Mouse (Mus musculus) limb, embryonic 14.5 days (tissue): ENCODE measurements at regions not wholly inside any gene's neighbourhood (a gene's known extent, or its start where the extent isn't known, plus 50 kb on each side); places are given as distances from the start of the nearest gene placed in this dataset.
A peak's percentile ranks its signal among the peaks of the same experiment; 100 is the strongest.

ENCODE experiments used
- ATAC-seq: fragments of 200-750 bp; cut with Nextera tagmentation; 2 replicates; pipeline ENCODE4 v1.8.0; 2017; ENCODE audit warnings: low read depth, moderate number of reproducible peaks, moderate TSS enrichment; ENCODE audit not compliant: low FRiP score
- DNase-seq: peaks from one replicate; pipeline ENCODE4 v3.0.0-alpha.2; 2015; ENCODE audit warnings: low spot score
- H3K27ac ChIP-seq: fragments of 300-500 bp; sonication (generic); replicated peaks from 2 replicates; pipeline ENCODE4 v1.5.1; 2014; ENCODE audit warnings: low read depth, mild to moderate bottlenecking, low read length, moderate library complexity, mixed read lengths
- H3K27me3 ChIP-seq: fragments of 300-500 bp; sonication (generic); 2 replicates; pipeline ENCODE4 v1.6.1; 2014; ENCODE audit warnings: low read length, mixed read lengths; ENCODE audit not compliant: control insufficient read depth, insufficient read depth
- H3K36me3 ChIP-seq: fragments of 300-500 bp; sonication (generic); 2 replicates; pipeline ENCODE4 v1.6.1; 2014; ENCODE audit warnings: mild to moderate bottlenecking, low read length, moderate library complexity, mixed read lengths; ENCODE audit not compliant: control insufficient read depth, insufficient read depth
- H3K4me1 ChIP-seq: fragments of 300-500 bp; sonication (generic); 2 replicates; pipeline ENCODE4 v1.6.1; 2014; ENCODE audit warnings: antibody characterized with exemption, low read length, mixed read lengths; ENCODE audit not compliant: control insufficient read depth, insufficient read depth
- H3K4me2 ChIP-seq: fragments of 300-500 bp; sonication (generic); replicated peaks from 2 replicates; pipeline ENCODE4 v1.6.1; 2014; ENCODE audit warnings: low read depth, mild to moderate bottlenecking, low read length, moderate library complexity; ENCODE audit not compliant: severe bottlenecking
- H3K4me3 ChIP-seq: fragments of 300-500 bp; sonication (generic); replicated peaks from 2 replicates; pipeline ENCODE4 v1.5.1; 2014; ENCODE audit warnings: low read length
- H3K9ac ChIP-seq: fragments of 300-500 bp; sonication (generic); 2 replicates; pipeline ENCODE4 v1.6.1; 2014; ENCODE audit warnings: mild to moderate bottlenecking, low read depth, low read length, moderate library complexity; ENCODE audit not compliant: severe bottlenecking
- H3K9me3 ChIP-seq: fragments of 300-500 bp; sonication (generic); 2 replicates; pipeline ENCODE4 v1.6.1; 2016; ENCODE audit warnings: low read length; ENCODE audit not compliant: control insufficient read depth
- POLR2A ChIP-seq: fragments of 200-500 bp; IDR thresholded peaks from 2 replicates; pipeline ENCODE4 v1.8.0; 2012; ENCODE audit warnings: inconsistent platforms, mild to moderate bottlenecking, moderate library complexity, borderline replicate concordance; ENCODE audit not compliant: insufficient read depth, insufficient read length; ENCODE audit errors: extremely low read depth
- WGBS: fragments of 180-500 bp; shearing (Covaris S2); extraction: QIAGEN DNeasy Blood & Tissue Kit; methylation state at CpG from one replicate; pipeline ENCODE4 v1.1.7; 2014; 5-methylcytosine and 5-hydroxymethylcytosine counted together

DNA sequence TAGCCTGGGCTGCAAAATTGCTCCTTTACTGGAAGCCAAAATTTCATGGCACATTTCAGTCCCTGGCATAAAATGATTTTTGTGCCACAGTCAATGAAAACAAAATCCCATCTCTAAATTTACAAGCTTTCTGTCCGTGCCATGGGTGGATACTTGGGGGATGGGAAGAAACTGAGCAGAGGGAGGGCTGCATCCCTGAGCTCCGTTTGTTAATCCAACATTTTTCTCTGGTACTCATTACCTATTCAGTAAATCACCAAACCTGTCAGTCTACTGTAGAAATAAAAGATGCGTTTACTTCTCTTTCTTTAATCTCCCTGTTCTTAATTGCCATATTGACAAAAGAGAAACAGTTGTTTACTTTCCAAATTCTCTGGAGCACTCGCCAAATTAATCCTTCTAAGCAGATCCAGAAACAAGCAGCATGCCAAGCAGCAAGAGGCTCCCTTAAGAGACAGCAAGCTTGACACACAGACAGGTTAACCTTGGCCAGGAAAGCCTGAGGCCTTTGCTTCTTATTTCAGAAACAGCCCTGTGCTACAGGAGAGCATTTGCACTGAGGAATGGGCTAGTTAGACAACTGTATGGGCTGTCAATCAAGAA, 326.6 kb downstream of the Nsun3 start:
- no peak overlapping the region for H3K27ac ChIP-seq
- WGBS: 21% methylated on average over 4 of the region's 4 CpGs
- no peak overlapping the region for H3K4me2 ChIP-seq
- H3K27me3 ChIP-seq: no peaks in the 10 kb centered on the region
- H3K4me1 ChIP-seq: no peaks in the 10 kb centered on the region
- TF ChIP-seq POLR2A: no peak
- H3K9me3 ChIP-seq: no peaks in the 10 kb centered on the region
- no peak overlapping the region for H3K9ac ChIP-seq
- DNase-seq: no peak
- ATAC-seq: no peak
- no peaks in the 10 kb centered on the region for H3K36me3 ChIP-seq
- no peak overlapping the region for H3K4me3 ChIP-seq

DNA sequence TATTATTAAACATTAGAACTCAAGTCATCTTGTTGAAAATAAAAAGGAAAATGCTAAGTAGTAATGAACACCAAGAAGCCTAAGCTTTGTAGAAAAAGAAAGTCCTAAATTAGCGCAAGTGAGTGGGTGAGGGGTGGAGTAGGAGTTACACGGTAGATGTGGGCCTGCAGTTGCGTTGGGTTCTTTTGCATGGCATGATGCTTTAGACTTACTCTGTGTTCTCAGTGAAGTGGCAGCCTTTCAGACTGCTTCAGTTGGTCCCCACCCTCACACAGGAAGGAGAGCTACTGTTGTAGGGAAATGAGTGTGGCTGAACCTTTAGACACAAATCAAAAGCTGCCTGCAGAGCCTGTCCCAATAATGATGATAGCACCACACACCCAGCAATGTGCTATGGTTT, 336.9 kb downstream of the Nsun3 start:
- no peak for TF ChIP-seq POLR2A
- no peaks in the 10 kb centered on the region for H3K36me3 ChIP-seq
- H3K9me3 ChIP-seq: no peaks in the 10 kb centered on the region

DNA sequence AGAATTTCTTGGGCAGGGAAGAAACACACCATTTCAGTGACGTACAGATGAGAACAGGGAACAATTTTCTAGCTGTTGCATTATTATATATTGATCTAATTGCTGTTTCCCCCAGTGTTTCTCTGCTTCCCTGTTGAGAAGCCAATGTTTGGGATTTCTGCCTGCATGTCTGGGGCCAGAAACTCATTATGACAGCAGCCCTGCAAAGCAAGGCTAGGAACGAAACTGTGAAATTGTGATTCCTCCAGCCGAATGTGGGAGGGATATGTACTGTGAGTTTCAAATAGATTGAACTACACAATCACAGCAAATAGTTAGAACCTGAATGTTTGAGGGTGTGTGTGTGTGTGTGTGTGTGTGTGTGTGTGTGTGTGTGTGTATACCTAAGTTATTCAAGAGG, 339.2 kb downstream of the Nsun3 start:
- TF ChIP-seq POLR2A: no peak
- Histone ChIP-seq H3K4me1 (no peaks in the 10 kb centered on the region), H3K9me3 (no peaks in the 10 kb centered on the region), H3K36me3 (no peaks in the 10 kb centered on the region), H3K27me3 (no peaks in the 10 kb centered on the region), H3K4me2 (no peak overlapping the region), H3K27ac (no peak overlapping the region), H3K4me3 (no peak overlapping the region), H3K9ac (no peak overlapping the region)
- DNase-seq (no peak), ATAC-seq (no peak)
- 60% methylated on average over 3 of the region's 3 CpGs for WGBS

More for the DNA sequence above, 336.9 kb downstream of the Nsun3 start:
- H3K4me3 ChIP-seq: no peak overlapping the region
- H3K27me3 ChIP-seq: no peaks in the 10 kb centered on the region
- H3K27ac ChIP-seq: no peak overlapping the region
- H3K9ac ChIP-seq: no peak overlapping the region
- 91% methylated on average over 3 of the region's 3 CpGs for WGBS
- DNase-seq (no peak), ATAC-seq (no peak)
- no peak overlapping the region for H3K4me2 ChIP-seq
- H3K4me1 ChIP-seq: no peaks in the 10 kb centered on the region

DNA sequence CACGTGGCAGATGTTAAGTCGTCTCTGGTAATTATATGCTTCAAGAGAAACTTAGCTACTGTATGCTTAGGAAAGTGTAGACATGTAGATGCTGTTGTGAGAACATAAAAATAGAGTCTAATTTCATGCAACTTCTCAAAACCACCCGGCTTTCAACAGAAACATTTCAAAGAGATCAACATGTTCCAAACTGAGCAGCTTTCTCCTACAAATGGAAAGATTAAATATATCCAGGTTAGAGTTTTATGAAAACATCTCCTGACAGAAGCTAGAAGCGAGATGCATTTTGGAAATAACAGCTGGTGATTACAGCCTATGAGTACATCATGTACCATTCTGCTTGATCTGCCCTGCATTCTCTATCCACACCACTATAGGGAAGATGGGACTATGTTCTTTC, 345.4 kb downstream of the Nsun3 start:
- H3K4me3 ChIP-seq: no peak overlapping the region
- no peaks in the 10 kb centered on the region for H3K9me3 ChIP-seq
- TF ChIP-seq POLR2A: no peak
- no peaks in the 10 kb centered on the region for H3K27me3 ChIP-seq
- no peak overlapping the region for H3K9ac ChIP-seq
- DNase-seq (no peak), ATAC-seq (no peak)
- H3K4me1 ChIP-seq: no peaks in the 10 kb centered on the region
- H3K4me2 ChIP-seq: no peak overlapping the region
- H3K27ac ChIP-seq: no peak overlapping the region
- no peaks in the 10 kb centered on the region for H3K36me3 ChIP-seq
- 74% methylated on average over 4 of the region's 4 CpGs for WGBS

- no peak for TF ChIP-seq POLR2A
- ATAC-seq: no peak
- H3K9ac ChIP-seq: no peak overlapping the region
- DNase-seq: no peak
- no peaks in the 10 kb centered on the region for H3K36me3 ChIP-seq
- H3K9me3 ChIP-seq: no peaks in the 10 kb centered on the region
- no peak overlapping the region for H3K4me2 ChIP-seq
- H3K27ac ChIP-seq: no peak overlapping the region
- 38% methylated on average over 2 of the region's 2 CpGs for WGBS
- H3K4me1 ChIP-seq: no peaks in the 10 kb centered on the region
- no peak overlapping the region for H3K4me3 ChIP-seq
- no peaks in the 10 kb centered on the region for H3K27me3 ChIP-seq
These were observed 353.5 kb downstream of the Nsun3 start for GRCm38 (mm10) chr16:62433125-62433524.

DNA sequence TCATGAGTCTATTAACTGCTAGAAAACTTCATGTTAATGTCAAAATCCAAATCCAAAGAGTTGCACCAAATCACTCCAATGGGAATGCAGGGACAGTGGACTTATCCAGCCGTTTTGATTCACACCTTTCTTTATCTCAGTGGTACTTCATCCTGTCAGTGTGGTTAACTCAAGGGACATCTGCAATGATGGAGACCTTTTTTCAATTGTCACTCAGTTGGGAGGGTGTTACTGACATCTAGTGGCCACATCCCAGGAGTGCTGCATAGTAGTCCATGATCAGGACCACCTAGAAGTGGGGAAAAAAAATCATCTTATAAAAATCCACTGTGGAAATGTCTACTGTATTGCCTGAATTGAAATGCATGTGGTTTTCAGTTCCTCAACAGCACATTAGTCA, 372.1 kb downstream of the Nsun3 start:
- ATAC-seq: no peak; the same call in 1 of the 2 replicates

More for the DNA sequence above, 372.1 kb downstream of the Nsun3 start:
- H3K9me3 ChIP-seq: no peaks in the 10 kb centered on the region
- H3K36me3 ChIP-seq: no peaks in the 10 kb centered on the region
- no peak overlapping the region for H3K9ac ChIP-seq
- no peaks in the 10 kb centered on the region for H3K27me3 ChIP-seq
- WGBS: 27% methylated on average over 1 of the region's 1 CpGs
- no peak overlapping the region for H3K4me2 ChIP-seq
- H3K4me3 ChIP-seq: no peak overlapping the region
- H3K27ac ChIP-seq: no peak overlapping the region
- no peak for TF ChIP-seq POLR2A
- peak; percentile 20 for DNase-seq
- H3K4me1 ChIP-seq: no peaks in the 10 kb centered on the region
